Mouse (Mus musculus) C2C12 (cell line): ENCODE results near the gene Nt5dc1.

Source experiments
- CTCF ChIP-seq: IDR thresholded peaks from one replicate; pipeline ENCODE4 v1.5.1; 2011; ENCODE audit not compliant: control insufficient read depth, insufficient read depth, insufficient read length
- MAX ChIP-seq: IDR thresholded peaks from one replicate; pipeline ENCODE4 v1.6.1; 2011; ENCODE audit warnings: mild to moderate bottlenecking, control low read depth
- MYOG ChIP-seq: IDR thresholded peaks from one replicate; pipeline ENCODE4 v1.6.1; 2011; ENCODE audit not compliant: control insufficient read depth, insufficient read length; ENCODE audit errors: extremely low read depth
- USF1 ChIP-seq: IDR thresholded peaks from one replicate; pipeline ENCODE4 v1.6.1; 2011; ENCODE audit warnings: low read depth, mild to moderate bottlenecking, control low read depth, moderate library complexity

DNA sequence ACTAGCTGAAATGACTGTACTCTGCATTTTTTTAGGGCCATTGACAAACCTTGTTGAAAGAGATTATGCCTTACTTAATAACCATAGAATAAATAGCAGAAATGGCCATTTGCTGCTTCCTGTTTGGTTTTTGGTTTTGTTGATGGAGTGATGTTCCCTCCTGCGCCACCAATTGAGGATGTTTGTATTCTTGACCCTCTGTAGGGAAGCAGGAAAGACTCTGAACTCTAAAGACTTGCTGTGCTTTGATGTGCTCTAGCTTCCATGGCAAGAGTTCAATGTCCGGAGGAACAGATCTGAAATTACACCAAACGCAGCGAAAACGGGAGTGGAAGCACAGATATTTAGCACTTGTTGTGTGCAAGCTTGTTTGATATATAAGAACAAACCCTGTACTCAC is 173.6 kb downstream of the Nt5dc1 start:
- no peak for TF ChIP-seq CTCF
- TF ChIP-seq USF1: no peak
- TF ChIP-seq MYOG: no peak
- no peak for TF ChIP-seq MAX
